Mouse (Mus musculus) thymus, adult 2 months (tissue): ENCODE results near the gene Lbp.

ENCODE experiments used
- CTCF ChIP-seq: fragments of 200-500 bp; IDR thresholded peaks from 2 replicates; pipeline ENCODE4 v1.5.1; 2012; ENCODE audit warnings: mild to moderate bottlenecking, control low read depth, low read length, moderate library complexity, borderline replicate concordance; ENCODE audit not compliant: control insufficient read depth, poor library complexity, insufficient read depth; ENCODE audit errors: extremely low read depth
- POLR2A ChIP-seq: fragments of 200-500 bp; IDR thresholded peaks from 2 replicates; pipeline ENCODE4 v1.6.1; 2012; ENCODE audit warnings: mild to moderate bottlenecking, low read length, control low read depth, moderate library complexity; ENCODE audit not compliant: control insufficient read depth, poor library complexity, insufficient read depth; ENCODE audit errors: extremely low read depth

- TF ChIP-seq POLR2A (no peak), CTCF (peak; percentile 78; the same call in 1 of the 2 replicates)
Measured at GRCm38 (mm10) chr2:158317026-158317425, 10.7 kb downstream of the Lbp start.
